Mouse (Mus musculus): Measurements from ENCODE around the gene Prl8a1. TPM values are rescaled to one million over a fixed set of nuclear protein-coding genes. Genes with fewer than 3 reads are reported as not detected.

Prl8a1 gene
- polyA plus RNA-seq (2014; fragmentation: Illumina TruSeq; extraction: RNeasy Lipid Tissue Mini Kit (QIAGEN cat#74804)) = not detected

GRCm38 (mm10) chr13:27582071-27582470 lies at the start of gene Prl8a1:
TSS of gene Prl8a1 (minus strand) at chr13:27582171.

GRCm38 (mm10) chr13:27610482-27610881 lies 28.5 kb upstream of the Prl8a1 start, which contains the start of gene Prl7b1:
TSS of gene Prl7b1 (minus strand) at chr13:27610582.

DNA sequence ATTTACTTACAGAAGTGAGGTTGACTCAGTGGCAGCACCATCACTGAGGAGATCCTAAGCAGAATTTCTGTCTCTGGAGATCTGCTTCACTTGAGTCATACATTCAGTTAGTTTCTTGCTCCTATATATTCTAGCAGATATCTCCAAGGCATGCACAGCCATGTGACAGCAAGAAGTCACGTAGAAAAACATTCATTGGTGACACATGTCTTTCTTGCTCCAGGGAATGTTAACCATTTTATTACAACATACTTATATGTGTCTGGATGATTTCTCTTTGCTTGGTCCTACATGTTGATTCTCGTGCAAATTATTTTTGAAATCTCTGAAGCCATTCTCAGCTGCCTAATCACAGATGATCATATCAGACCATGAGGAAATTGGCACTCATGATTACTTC lies 17.5 kb downstream of the Prl8a1 start, which contains the start of gene Prl8a9:
Prl8a9 (minus strand) TSS at position 101 of the 400 bp plus-strand sequence.

Other genes with a start within 250 kb of the Prl8a1 start
- 0.54 TPM for gene Prl8a2, start 236.5 kb downstream of the Prl8a1 start, polyA plus RNA-seq (2014; fragmentation: Illumina TruSeq; extraction: RNeasy Lipid Tissue Mini Kit (QIAGEN cat#74804))
- not detected for gene Prl2b1, start 191.3 kb downstream of the Prl8a1 start, polyA plus RNA-seq (2014; fragmentation: Illumina TruSeq; extraction: RNeasy Lipid Tissue Mini Kit (QIAGEN cat#74804))
- not detected for gene Prl8a6, start 143.5 kb downstream of the Prl8a1 start, polyA plus RNA-seq (2014; fragmentation: Illumina TruSeq; extraction: RNeasy Lipid Tissue Mini Kit (QIAGEN cat#74804))
- gene Prl8a8, start 69.0 kb downstream of the Prl8a1 start, polyA plus RNA-seq (2014; fragmentation: Illumina TruSeq; extraction: RNeasy Lipid Tissue Mini Kit (QIAGEN cat#74804)) = not detected
- not detected for gene Prl8a9, start 17.6 kb downstream of the Prl8a1 start, polyA plus RNA-seq (2014; fragmentation: Illumina TruSeq; extraction: RNeasy Lipid Tissue Mini Kit (QIAGEN cat#74804))
- not detected for gene Prl7b1, start 28.4 kb upstream of the Prl8a1 start, polyA plus RNA-seq (2014; fragmentation: Illumina TruSeq; extraction: RNeasy Lipid Tissue Mini Kit (QIAGEN cat#74804))
- not detected for gene Prl7a1, start 60.3 kb upstream of the Prl8a1 start, polyA plus RNA-seq (2014; fragmentation: Illumina TruSeq; extraction: RNeasy Lipid Tissue Mini Kit (QIAGEN cat#74804))
- gene Prl7a2, start 85.9 kb upstream of the Prl8a1 start, polyA plus RNA-seq (2014; fragmentation: Illumina TruSeq; extraction: RNeasy Lipid Tissue Mini Kit (QIAGEN cat#74804)) = not detected
- not detected for gene Prl7d1, start 134.6 kb upstream of the Prl8a1 start, polyA plus RNA-seq (2014; fragmentation: Illumina TruSeq; extraction: RNeasy Lipid Tissue Mini Kit (QIAGEN cat#74804))
- gene Prl7c1, start 198.6 kb upstream of the Prl8a1 start, polyA plus RNA-seq (2014; fragmentation: Illumina TruSeq; extraction: RNeasy Lipid Tissue Mini Kit (QIAGEN cat#74804)) = not detected
- gene Prl2a1, start 219.5 kb upstream of the Prl8a1 start, polyA plus RNA-seq (2014; fragmentation: Illumina TruSeq; extraction: RNeasy Lipid Tissue Mini Kit (QIAGEN cat#74804)) = not detected